Mouse (Mus musculus): ENCODE measurements around the gene Hp1bp3. TPM values are rescaled to one million over a fixed set of nuclear protein-coding genes. Genes with fewer than 3 reads are reported as not detected.

The Hp1bp3 gene
- polyA plus RNA-seq, 2 experiments from 2014 or later: 164 to 189 TPM

Other genes starting within 250 kb of the Hp1bp3 start
- 10 to 100 TPM; 42.5 to 49.0 TPM for gene Eif4g3, start 223.3 kb upstream of the Hp1bp3 start, polyA plus RNA-seq (2017; shearing (Covaris generic))
- gene Sh2d5, start 34.1 kb downstream of the Hp1bp3 start, polyA plus RNA-seq (2017; shearing (Covaris generic)): under 1 TPM in 1 of 2 experiments, not detected in 1; 0.54 TPM
- under 1 TPM in 1 of 2 experiments, not detected in 1; 0.12 TPM for gene Kif17, start 34.1 kb downstream of the Hp1bp3 start, polyA plus RNA-seq (2017; shearing (Covaris generic))
- 100 to 1,000 TPM in 1 of 2 experiments, 10 to 100 TPM in 1; 92.3 to 122 TPM for gene Ddost, start 88.4 kb downstream of the Hp1bp3 start, polyA plus RNA-seq (2017; shearing (Covaris generic))
- 10 to 100 TPM; 12.9 to 22.6 TPM for gene Pink1, start 110.0 kb downstream of the Hp1bp3 start, polyA plus RNA-seq (2017; shearing (Covaris generic))
- gene Cda, start 151.7 kb downstream of the Hp1bp3 start, polyA plus RNA-seq (2017; shearing (Covaris generic)): not detected
- gene Fam43b, start 180.2 kb downstream of the Hp1bp3 start, polyA plus RNA-seq (2017; shearing (Covaris generic)): not detected
- 10 to 100 TPM; 12.2 to 16.9 TPM for gene Mul1, start 218.4 kb downstream of the Hp1bp3 start, polyA plus RNA-seq (2017; shearing (Covaris generic))
- 1 to 10 TPM in 1 of 2 experiments, under 1 TPM in 1; 0.95 to 1.2 TPM for gene Camk2n1, start 238.0 kb downstream of the Hp1bp3 start, polyA plus RNA-seq (2017; shearing (Covaris generic))

Measured in CD4-positive, CD25-positive, alpha-beta regulatory T cell, adult 4 months (primary cell).